ENCODE assay signal across 14 mouse cellular contexts in genomic region chr4:134361215-134361614, GRCm38 (mm10). TPM values are rescaled to one million over a fixed set of nuclear protein-coding genes. Genes with fewer than 3 reads are reported as not detected.
DNase-seq lines count a peak whose midpoint lies in the region; ATAC-seq lines count a peak whose summit lies in the region.
"Had no signal": no experiment of that assay in that cellular context is flagged by ENCODE, and none has a peak within 500 bp of the region (broad histone marks: within the 10 kb centered on the region; RNA-seq: fewer than 3 reads in every experiment).

No protein-coding gene starts in this region.

- H3K4me1 ChIP-seq in heart, embryonic 15.5 days (replicated peaks): peaks cover 34% of the 10 kb centered on the region
- peaks cover 38% of the 10 kb centered on the region for H3K4me1 ChIP-seq in limb, embryonic 12.5 days (replicated peaks)

- no peak overlapping the region for H3K4me3 ChIP-seq in heart, embryonic 15.5 days
- no peak overlapping the region for H3K4me3 ChIP-seq in limb, embryonic 12.5 days (replicated peaks)
- H3K4me3 ChIP-seq: layer of hippocampus, adult 2 months; liver, embryonic 13.5 days; megakaryocyte, embryonic 14.5 days; neural tube, embryonic 12.5 days had no signal

- H3K36me3 ChIP-seq in heart, embryonic 15.5 days: no peaks in the 10 kb centered on the region
- H3K36me3 ChIP-seq in limb, embryonic 12.5 days: no peaks in the 10 kb centered on the region
- H3K36me3 ChIP-seq: liver, embryonic 13.5 days; neural tube, embryonic 12.5 days had no signal

- H3K27me3 ChIP-seq in heart, embryonic 15.5 days: peaks cover 7% of the 10 kb centered on the region; the same call in 1 of the 2 replicates
- H3K27me3 ChIP-seq in limb, embryonic 12.5 days: peaks cover 33% of the 10 kb centered on the region

- DNase-seq in heart, adult 18-20 months: no peak
- DNase-seq in A20 (ENCODE audit: low read depth, low spot score): peak; percentile 83
- DNase-seq in layer of hippocampus, postnatal 36 days: no peak
- no peak for DNase-seq in right cerebral cortex, postnatal 36 days (ENCODE audit: low spot score in 2 of 2)
- DNase-seq: liver, embryonic 13.5 days had no signal

- no peaks in the 10 kb centered on the region for H3K9me3 ChIP-seq in heart, embryonic 15.5 days (replicated peaks)
- no peaks in the 10 kb centered on the region for H3K9me3 ChIP-seq in limb, embryonic 12.5 days
- H3K9me3 ChIP-seq: liver, embryonic 13.5 days; megakaryocyte, embryonic 14.5 days; neural tube, embryonic 12.5 days had no signal

- 24% methylated on average over 5 of the region's 5 CpGs for WGBS in heart, embryonic 15.5 days
- WGBS in limb, embryonic 12.5 days: 14% methylated on average over 5 of the region's 5 CpGs

- peak overlapping the region; percentile 61 for H3K27ac ChIP-seq in heart, embryonic 15.5 days
- H3K27ac ChIP-seq in limb, embryonic 12.5 days: peak overlapping the region; percentile 18
- H3K27ac ChIP-seq: layer of hippocampus, adult 2 months; liver, embryonic 13.5 days; neural tube, embryonic 12.5 days had no signal

- ATAC-seq in heart, embryonic 15.5 days (replicated peaks; ENCODE audit: insufficient number of reproducible peaks, insufficient read depth, low FRiP score, low read depth): 0 out of 2 replicates have a peak, but pooled peaks have one; percentile 27
- ATAC-seq in activated CD4-positive, CD25-positive, alpha-beta regulatory T cell, adult 4 months: peak; percentile 66
- peak; percentile 40; the same call in 1 of the 2 replicates for ATAC-seq in limb, embryonic 12.5 days (ENCODE audit: insufficient number of reproducible peaks, insufficient read depth, low FRiP score, low TSS enrichment, low read depth)
- no peak for ATAC-seq in granulocyte monocyte progenitor cell, adult 5-6 weeks (replicated peaks; ENCODE audit: poor library complexity, severe bottlenecking)
- ATAC-seq: forebrain, embryonic 16.5 days had no signal

- no peak overlapping the region for H3K9ac ChIP-seq in heart, embryonic 15.5 days
- no peak overlapping the region for H3K9ac ChIP-seq in limb, embryonic 12.5 days (replicated peaks)
- H3K9ac ChIP-seq: liver, embryonic 13.5 days; neural tube, embryonic 12.5 days had no signal

- no peak overlapping the region for H3K4me2 ChIP-seq in heart, embryonic 15.5 days
- no peak overlapping the region for H3K4me2 ChIP-seq in limb, embryonic 12.5 days
- H3K4me2 ChIP-seq: liver, embryonic 13.5 days; neural tube, embryonic 12.5 days had no signal

RNA-seq across cellular contexts. Expression of gene Slc30a2, which starts 18.2 kb away (rescaled TPM):
- 0.18 and 0.21 TPM in 2 replicates for polyA plus RNA-seq in heart, embryonic 15.5 days (2015; fragmentation: Nextera tagmentation; extraction: Ambion mirVana)
- under 1 TPM; 0.30 to 0.72 TPM for total RNA-seq in heart, adult 18-20 months (2021)
- under 1 TPM; 0.24 to 0.85 TPM for polyA plus RNA-seq in activated CD4-positive, CD25-positive, alpha-beta regulatory T cell, adult 4 months (2017; shearing (Covaris generic))
- 0.06 and 0.15 TPM in 2 replicates for polyA plus RNA-seq in limb, embryonic 12.5 days (2016; fragmentation: Nextera tagmentation; extraction: Ambion mirVana)
- total RNA-seq in layer of hippocampus, postnatal 36 days (2021): not detected
- total RNA-seq in granulocyte monocyte progenitor cell, adult 5-6 weeks (2014; fragmentation: Nextera tagmentation): not detected in 2 replicates
- total RNA-seq in granulocyte monocyte progenitor cell, adult 5-6 weeks (2017): not detected in 2 replicates
- total RNA-seq: layer of hippocampus, adult 2 months had no signal
- polyA plus RNA-seq: hindbrain, embryonic 11.5 days; liver, embryonic 13.5 days; neural tube, embryonic 12.5 days had no signal

RNA-seq across cellular contexts. Expression of gene Extl1, which starts 22.4 kb away (rescaled TPM):
- 2.3 and 2.9 TPM in 2 replicates for polyA plus RNA-seq in heart, embryonic 15.5 days (2015; fragmentation: Nextera tagmentation; extraction: Ambion mirVana)
- 10 to 100 TPM; 19.7 to 19.8 TPM for total RNA-seq in heart, adult 18-20 months (2021)
- polyA plus RNA-seq in activated CD4-positive, CD25-positive, alpha-beta regulatory T cell, adult 4 months (2017; shearing (Covaris generic)): 1 to 10 TPM in 1 of 2 experiments, under 1 TPM in 1; 0.16 to 1.4 TPM
- polyA plus RNA-seq in limb, embryonic 12.5 days (2016; fragmentation: Nextera tagmentation; extraction: Ambion mirVana): 3.4 and 4.1 TPM in 2 replicates
- total RNA-seq in layer of hippocampus, postnatal 36 days (2021): 10 to 100 TPM; 41.8 to 45.5 TPM
- total RNA-seq in granulocyte monocyte progenitor cell, adult 5-6 weeks (2014; fragmentation: Nextera tagmentation): not detected in 2 replicates
- total RNA-seq in granulocyte monocyte progenitor cell, adult 5-6 weeks (2017): not detected in 2 replicates

RNA-seq across cellular contexts. Expression of gene Pafah2, which starts 34.9 kb away (rescaled TPM):
- 10.3 and 10.6 TPM in 2 replicates for polyA plus RNA-seq in heart, embryonic 15.5 days (2015; fragmentation: Nextera tagmentation; extraction: Ambion mirVana)
- 1 to 10 TPM; 6.1 to 7.9 TPM for total RNA-seq in heart, adult 18-20 months (2021)
- under 1 TPM; 0.70 to 0.90 TPM for polyA plus RNA-seq in activated CD4-positive, CD25-positive, alpha-beta regulatory T cell, adult 4 months (2017; shearing (Covaris generic))
- 9.7 and 10.9 TPM in 2 replicates for polyA plus RNA-seq in limb, embryonic 12.5 days (2016; fragmentation: Nextera tagmentation; extraction: Ambion mirVana)
- 1 to 10 TPM; 6.6 to 8.2 TPM for total RNA-seq in layer of hippocampus, postnatal 36 days (2021)
- 10.5 and 22.1 TPM in 2 replicates for total RNA-seq in granulocyte monocyte progenitor cell, adult 5-6 weeks (2014; fragmentation: Nextera tagmentation)
- 10.4 and 10.6 TPM in 2 replicates for total RNA-seq in granulocyte monocyte progenitor cell, adult 5-6 weeks (2017)

RNA-seq across cellular contexts. Expression of gene Trim63, which starts 46.3 kb away (rescaled TPM):
- 137 and 156 TPM in 2 replicates for polyA plus RNA-seq in heart, embryonic 15.5 days (2015; fragmentation: Nextera tagmentation; extraction: Ambion mirVana)
- 100 to 1,000 TPM; 195 to 199 TPM for total RNA-seq in heart, adult 18-20 months (2021)
- not detected for polyA plus RNA-seq in activated CD4-positive, CD25-positive, alpha-beta regulatory T cell, adult 4 months (2017; shearing (Covaris generic))
- 3.3 and 3.6 TPM in 2 replicates for polyA plus RNA-seq in limb, embryonic 12.5 days (2016; fragmentation: Nextera tagmentation; extraction: Ambion mirVana)
- total RNA-seq in layer of hippocampus, postnatal 36 days (2021): not detected
- total RNA-seq in granulocyte monocyte progenitor cell, adult 5-6 weeks (2014; fragmentation: Nextera tagmentation): not detected in 2 replicates
- total RNA-seq in granulocyte monocyte progenitor cell, adult 5-6 weeks (2017): not detected in 2 replicates
- total RNA-seq: layer of hippocampus, adult 2 months had no signal

Comparison
In these comparisons a context has a peak if more than half of its experiments do, and no peak if none do; other contexts are left out.
1. RNA of gene Extl1, which starts 22.4 kb away (total RNA-seq): 41.8 to 45.5 TPM in layer of hippocampus, postnatal 36 days and 19.7 to 19.8 TPM in heart, adult 18-20 months; not detected in granulocyte monocyte progenitor cell, adult 5-6 weeks; every median in the first group is over 10 times any median in the second.